Mouse (Mus musculus): ENCODE data around the gene Gm11758. TPM values are rescaled to one million over a fixed set of nuclear protein-coding genes. Genes with fewer than 3 reads are reported as not detected.
"Not testable (repeated sequence)": the region's sequence is repeated elsewhere in the genome, so short reads cannot be mapped to it uniquely, and the experiment has no call there.

Gm11758 gene
- polyA plus RNA-seq (2015; fragmentation: Nextera tagmentation; extraction: Ambion mirVana): not detected in 2 replicates

DNA sequence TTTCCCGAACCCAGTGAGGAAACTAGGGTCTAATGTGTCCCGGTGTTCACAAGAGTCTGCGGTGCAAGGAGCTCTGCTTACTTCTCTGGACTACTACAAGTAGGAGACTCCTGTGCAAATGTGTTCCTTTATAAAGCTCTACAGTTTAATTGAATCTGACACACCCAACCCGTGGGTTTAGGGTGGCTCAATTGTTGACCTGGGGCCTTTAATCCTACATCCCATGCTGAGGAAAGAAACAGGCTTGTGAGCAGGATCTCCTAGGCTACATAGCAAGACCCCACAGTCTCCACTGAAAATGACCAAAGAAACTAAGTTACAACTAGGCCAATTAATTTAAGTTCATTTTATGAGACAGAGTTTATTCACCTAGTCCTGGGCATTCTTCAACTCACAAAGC lies at the start of gene Gm11758:
Gm11758 (minus strand) TSS at position 101 of the 400 bp plus-strand sequence.
- ATAC-seq; H3K27me3 ChIP-seq (replicated peaks; ENCODE audit: control insufficient read depth, insufficient read depth, low read length); H3K9me3 ChIP-seq (ENCODE audit: control insufficient read depth, low read length); H3K27ac ChIP-seq (ENCODE audit: low read length); H3K4me3 ChIP-seq (replicated peaks; ENCODE audit: low read length); H3K9ac ChIP-seq (replicated peaks; ENCODE audit: low read depth, low read length); H3K36me3 ChIP-seq (ENCODE audit: control insufficient read depth, insufficient read depth); H3K4me2 ChIP-seq (ENCODE audit: low read length); H3K4me1 ChIP-seq (replicated peaks; ENCODE audit: control insufficient read depth, insufficient read depth, low read length): not testable (repeated sequence)
- no CpG with 5 or more reads among the region's 4 CpGs for WGBS

DNA sequence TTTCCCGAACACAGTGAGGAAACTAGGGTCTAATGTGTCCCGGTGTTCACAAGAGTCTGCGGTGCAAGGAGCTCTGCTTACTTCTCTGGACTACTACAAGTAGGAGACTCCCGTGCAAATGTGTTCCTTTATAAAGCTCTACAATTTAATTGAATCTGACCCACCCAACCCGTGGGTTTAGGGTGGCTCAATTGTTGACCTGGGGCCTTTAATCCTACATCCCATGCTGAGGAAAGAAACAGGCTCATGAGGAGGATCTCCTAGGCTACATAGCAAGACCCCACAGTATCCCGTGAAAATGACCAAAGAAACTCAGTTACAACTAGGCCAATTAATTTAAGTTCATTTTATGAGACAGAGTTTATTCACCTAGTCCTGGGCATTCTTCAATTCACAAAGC lies 44.6 kb upstream of the Gm11758 start, which contains the start of gene Gm11756:
Gm11756 (minus strand) TSS at position 101 of the 400 bp plus-strand sequence.
- not testable (repeated sequence) for H3K4me2 ChIP-seq (ENCODE audit: low read length); H3K4me3 ChIP-seq (replicated peaks; ENCODE audit: low read length); ATAC-seq; H3K4me1 ChIP-seq (replicated peaks; ENCODE audit: control insufficient read depth, insufficient read depth, low read length); H3K9me3 ChIP-seq (ENCODE audit: control insufficient read depth, low read length); H3K36me3 ChIP-seq (ENCODE audit: control insufficient read depth, insufficient read depth); H3K27ac ChIP-seq (ENCODE audit: low read length); H3K9ac ChIP-seq (replicated peaks; ENCODE audit: low read depth, low read length); H3K27me3 ChIP-seq (replicated peaks; ENCODE audit: control insufficient read depth, insufficient read depth, low read length)
- WGBS: 82% methylated on average over 6 of the region's 6 CpGs

- not testable (repeated sequence) for ATAC-seq; H3K27ac ChIP-seq (ENCODE audit: low read length); H3K27me3 ChIP-seq (replicated peaks; ENCODE audit: control insufficient read depth, insufficient read depth, low read length); H3K9ac ChIP-seq (replicated peaks; ENCODE audit: low read depth, low read length); H3K9me3 ChIP-seq (ENCODE audit: control insufficient read depth, low read length); H3K4me3 ChIP-seq (replicated peaks; ENCODE audit: low read length); H3K4me1 ChIP-seq (replicated peaks; ENCODE audit: control insufficient read depth, insufficient read depth, low read length); H3K4me2 ChIP-seq (ENCODE audit: low read length); H3K36me3 ChIP-seq (ENCODE audit: control insufficient read depth, insufficient read depth)
- no CpG with 5 or more reads among the region's 4 CpGs for WGBS
These were observed 29.8 kb upstream of the Gm11758 start, which contains the start of gene Gm13871 for GRCm38 (mm10) chr4:73905853-73906252. Gm13871 (minus strand) TSS chr4:73905953.

GRCm38 (mm10) chr4:73891012-73891411 lies 14.9 kb upstream of the Gm11758 start, which contains the start of gene Gm11757:
Gm11757 (minus strand) TSS chr4:73891112.
- H3K4me1 ChIP-seq (replicated peaks; ENCODE audit: control insufficient read depth, insufficient read depth, low read length); H3K4me3 ChIP-seq (replicated peaks; ENCODE audit: low read length): not testable (repeated sequence)
- no CpG with 5 or more reads among the region's 4 CpGs for WGBS

DNA sequence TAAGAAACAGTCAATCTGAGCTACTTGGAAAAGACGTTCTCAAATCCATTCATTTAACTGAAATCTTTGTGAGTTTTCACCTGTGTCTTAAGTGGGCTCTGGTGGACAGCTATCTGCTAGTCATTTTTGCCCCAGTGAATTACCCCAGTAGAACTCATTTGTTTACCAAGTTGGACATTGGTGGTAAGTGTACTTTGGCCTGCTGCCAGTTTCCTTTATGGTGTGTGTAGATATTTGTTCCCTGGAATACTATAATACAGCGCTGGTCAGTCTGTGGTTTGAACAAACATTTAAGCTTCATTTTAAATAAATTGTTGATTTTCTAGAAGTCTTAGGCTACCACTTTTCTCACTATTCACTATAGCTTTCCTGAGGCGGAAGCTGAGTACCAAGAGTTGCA lies 49.5 kb downstream of the Gm11758 start:
- Histone ChIP-seq H3K4me1 (replicated peaks; ENCODE audit: control insufficient read depth, insufficient read depth, low read length) (no peaks in the 10 kb centered on the region), H3K4me3 (replicated peaks; ENCODE audit: low read length) (no peak overlapping the region), H3K4me2 (ENCODE audit: low read length) (no peak overlapping the region), H3K36me3 (ENCODE audit: control insufficient read depth, insufficient read depth) (no peaks in the 10 kb centered on the region), H3K27ac (ENCODE audit: low read length) (no peak overlapping the region), H3K27me3 (replicated peaks; ENCODE audit: control insufficient read depth, insufficient read depth, low read length) (no peaks in the 10 kb centered on the region), H3K9ac (replicated peaks; ENCODE audit: low read depth, low read length) (no peak overlapping the region), H3K9me3 (ENCODE audit: control insufficient read depth, low read length) (no peaks in the 10 kb centered on the region)
- 89% methylated on average over 3 of the region's 3 CpGs for WGBS
- ATAC-seq: no peak

More at GRCm38 (mm10) chr4:73891012-73891411, 14.9 kb upstream of the Gm11758 start, which contains the start of gene Gm11757:
- H3K9ac ChIP-seq (replicated peaks; ENCODE audit: low read depth, low read length); H3K36me3 ChIP-seq (ENCODE audit: control insufficient read depth, insufficient read depth); H3K27ac ChIP-seq (ENCODE audit: low read length); H3K4me2 ChIP-seq (ENCODE audit: low read length); H3K9me3 ChIP-seq (ENCODE audit: control insufficient read depth, low read length); ATAC-seq; H3K27me3 ChIP-seq (replicated peaks; ENCODE audit: control insufficient read depth, insufficient read depth, low read length): not testable (repeated sequence)

Other genes starting within 250 kb of the Gm11758 start
- not detected in 2 replicates for gene Gm11236, start 238.1 kb downstream of the Gm11758 start, polyA plus RNA-seq (2015; fragmentation: Nextera tagmentation; extraction: Ambion mirVana)
- gene Gm11239, start 207.9 kb downstream of the Gm11758 start, polyA plus RNA-seq (2015; fragmentation: Nextera tagmentation; extraction: Ambion mirVana): not detected in 2 replicates
- gene Gm428, start 192.8 kb downstream of the Gm11758 start, polyA plus RNA-seq (2015; fragmentation: Nextera tagmentation; extraction: Ambion mirVana): not detected in 2 replicates
- 0.10 and 0.42 TPM in 2 replicates for gene Rasef, start 85.3 kb downstream of the Gm11758 start, polyA plus RNA-seq (2015; fragmentation: Nextera tagmentation; extraction: Ambion mirVana)
- gene Gm11757, start 14.8 kb upstream of the Gm11758 start, polyA plus RNA-seq (2015; fragmentation: Nextera tagmentation; extraction: Ambion mirVana): not detected in 2 replicates
- gene Gm13871, start 29.7 kb upstream of the Gm11758 start, polyA plus RNA-seq (2015; fragmentation: Nextera tagmentation; extraction: Ambion mirVana): not detected in 2 replicates
- gene Gm11756, start 44.5 kb upstream of the Gm11758 start, polyA plus RNA-seq (2015; fragmentation: Nextera tagmentation; extraction: Ambion mirVana): not detected in 2 replicates
- not detected in 2 replicates for gene 2310002L09Rik, start 74.6 kb upstream of the Gm11758 start, polyA plus RNA-seq (2015; fragmentation: Nextera tagmentation; extraction: Ambion mirVana)
- 26.9 and 30.2 TPM in 2 replicates for gene Frmd3, start 137.2 kb upstream of the Gm11758 start, polyA plus RNA-seq (2015; fragmentation: Nextera tagmentation; extraction: Ambion mirVana)